19 mouse cellular contexts compared by ENCODE assay signal in the genomic region with DNA sequence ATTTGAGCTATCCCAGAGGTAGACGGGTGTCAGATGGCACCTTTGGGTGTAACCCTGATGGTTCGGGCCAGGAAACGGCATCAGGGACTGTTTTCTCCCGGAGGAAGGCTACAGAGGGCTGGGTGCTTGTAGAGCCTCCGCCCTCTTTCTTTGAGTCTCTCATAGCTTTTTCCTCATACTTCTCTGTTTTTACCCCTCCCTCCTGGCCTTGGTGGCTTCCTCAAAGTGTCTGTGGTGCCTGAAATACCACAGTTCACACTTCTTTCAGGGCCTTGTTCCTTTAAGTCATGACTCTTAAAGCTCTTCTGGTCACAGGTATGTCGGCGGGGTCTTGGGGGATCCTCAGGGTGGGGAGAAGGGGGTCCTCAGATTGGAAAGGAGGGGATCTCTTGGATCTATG. TPM values are rescaled to one million over a fixed set of nuclear protein-coding genes. Genes with fewer than 3 reads are reported as not detected.
A peak's percentile ranks its signal among the peaks of the same experiment; 100 is the strongest.
DNase-seq lines count a peak whose midpoint lies in the region; ATAC-seq and TF ChIP-seq lines count a peak whose summit lies in the region.
"Had no signal": no experiment of that assay in that cellular context is flagged by ENCODE, and none has a peak within 500 bp of the region (broad histone marks: within the 10 kb centered on the region; RNA-seq: fewer than 3 reads in every experiment).

Gene Itgam (plus strand): TSS at position 185 of the 400 bp plus-strand sequence.
Gene Gm49368 (plus strand): TSS at position 228 of the 400 bp plus-strand sequence.

- peak within 1 kb of the TSS; percentile 15; the same call in 1 of the 2 replicates for H3K27ac ChIP-seq in liver, embryonic 13.5 days
- H3K27ac ChIP-seq in bone marrow, adult 2 months (ENCODE audit: control insufficient read depth, insufficient read depth, low read depth, low read length, poor library complexity), result peak within 1 kb of the TSS; percentile 79
- H3K27ac ChIP-seq in midbrain, embryonic 16.5 days (ENCODE audit: low read length), result no peak within 1 kb of the TSS
- H3K27ac ChIP-seq: forebrain, embryonic 15.5 days; hindbrain, embryonic 15.5 days; left cerebral cortex, adult 2 months; liver, embryonic 14.5 days; midbrain, embryonic 13.5 days; stomach, embryonic 15.5 days had no signal

- 30% methylated on average over 7 of the region's 7 CpGs for WGBS in liver, embryonic 13.5 days (ENCODE audit: insufficient replicate concordance)
- WGBS in bone marrow, adult 2 months, result 9% methylated on average over 7 of the region's 7 CpGs
- WGBS in midbrain, embryonic 16.5 days, result 93% methylated on average over 7 of the region's 7 CpGs

- no peaks in the 10 kb centered on the region for H3K9me3 ChIP-seq in liver, embryonic 13.5 days (replicated peaks)
- no peaks in the 10 kb centered on the region for H3K9me3 ChIP-seq in midbrain, embryonic 16.5 days (replicated peaks; ENCODE audit: control insufficient read depth, low read length, poor library complexity, severe bottlenecking)
- H3K9me3 ChIP-seq: forebrain, embryonic 15.5 days; hindbrain, embryonic 15.5 days; midbrain, embryonic 13.5 days; stomach, embryonic 15.5 days had no signal

- H3K4me3 ChIP-seq in liver, embryonic 13.5 days (replicated peaks), result no peak within 1 kb of the TSS
- peak within 1 kb of the TSS; percentile 58 for H3K4me3 ChIP-seq in bone marrow, adult 2 months (replicated peaks; ENCODE audit: control insufficient read depth, low read depth, low read length)
- H3K4me3 ChIP-seq in midbrain, embryonic 16.5 days (ENCODE audit: low read depth, low read length), result no peak within 1 kb of the TSS
- H3K4me3 ChIP-seq: forebrain, embryonic 15.5 days; hindbrain, embryonic 15.5 days; left cerebral cortex, adult 2 months; midbrain, embryonic 13.5 days; stomach, embryonic 15.5 days had no signal

- 0 out of 2 replicates have a peak, but pooled peaks cover 6% of the 10 kb centered on the region for H3K4me1 ChIP-seq in liver, embryonic 13.5 days (replicated peaks)
- H3K4me1 ChIP-seq in bone marrow, adult 2 months (ENCODE audit: control insufficient read depth, insufficient read depth, low read length), result peaks cover 7% of the 10 kb centered on the region
- no peaks in the 10 kb centered on the region for H3K4me1 ChIP-seq in midbrain, embryonic 16.5 days (ENCODE audit: control insufficient read depth, insufficient read depth, low read length)
- H3K4me1 ChIP-seq: forebrain, embryonic 15.5 days; hindbrain, embryonic 15.5 days; midbrain, embryonic 13.5 days; stomach, embryonic 15.5 days had no signal

- no peak for DNase-seq in liver, embryonic 13.5 days
- DNase-seq in liver (no peak), 416B (ENCODE audit: low read depth) (peak; percentile 71)
- DNase-seq in cerebellum, adult 9-11 months, result no peak
- DNase-seq in cerebellum, adult 9-10 months, result no peak
- DNase-seq: gastrocnemius, postnatal 36 days; kidney, adult 8-10 months had no signal

- H3K36me3 ChIP-seq in liver, embryonic 13.5 days, result no peaks in the 10 kb centered on the region
- H3K36me3 ChIP-seq in midbrain, embryonic 16.5 days (ENCODE audit: control insufficient read depth, insufficient read depth, low read length), result no peaks in the 10 kb centered on the region
- H3K36me3 ChIP-seq: forebrain, embryonic 15.5 days; hindbrain, embryonic 15.5 days; midbrain, embryonic 13.5 days; stomach, embryonic 15.5 days had no signal

- TF ChIP-seq POLR2A in bone marrow, adult 2 months (IDR thresholded peaks at IDR 0.05; ENCODE audit: borderline replicate concordance, control insufficient read depth, low read depth, low read length), result no peak

- H3K4me2 ChIP-seq in liver, embryonic 13.5 days, result no peak within 1 kb of the TSS
- no peak within 1 kb of the TSS for H3K4me2 ChIP-seq in midbrain, embryonic 16.5 days (ENCODE audit: low read length)
- H3K4me2 ChIP-seq: forebrain, embryonic 15.5 days; hindbrain, embryonic 15.5 days; midbrain, embryonic 13.5 days; stomach, embryonic 15.5 days had no signal

- no peak for ATAC-seq in liver, embryonic 13.5 days (ENCODE audit: low read depth)
- peak; percentile 57 for ATAC-seq in megakaryocyte progenitor cell, adult 5-6 weeks (replicated peaks; ENCODE audit: poor library complexity)
- ATAC-seq in midbrain, embryonic 16.5 days, result no peak
- ATAC-seq: forebrain, embryonic 15.5 days; midbrain, embryonic 13.5 days had no signal

- TF ChIP-seq CTCF in bone marrow, adult 2 months (IDR thresholded peaks at IDR 0.05; ENCODE audit: control insufficient read depth, insufficient read depth, low read length), result no peak

- H3K9ac ChIP-seq in liver, embryonic 13.5 days, result no peak within 1 kb of the TSS
- H3K9ac ChIP-seq in midbrain, embryonic 16.5 days (ENCODE audit: low read depth, low read length), result no peak within 1 kb of the TSS
- H3K9ac ChIP-seq: forebrain, embryonic 15.5 days; hindbrain, embryonic 15.5 days; liver, embryonic 14.5 days; midbrain, embryonic 13.5 days; stomach, embryonic 15.5 days had no signal

- H3K27me3 ChIP-seq in liver, embryonic 13.5 days, result no peaks in the 10 kb centered on the region
- H3K27me3 ChIP-seq in midbrain, embryonic 16.5 days (ENCODE audit: control insufficient read depth, insufficient read depth, low read depth, low read length), result no peaks in the 10 kb centered on the region
- H3K27me3 ChIP-seq: forebrain, embryonic 15.5 days; hindbrain, embryonic 15.5 days; midbrain, embryonic 13.5 days; stomach, embryonic 15.5 days had no signal

RNA-seq across cellular contexts. Expression of gene Itgam, which starts in this region (rescaled TPM):
- 1.8 TPM in 2 replicates for polyA plus RNA-seq in liver, embryonic 13.5 days (2015; fragmentation: Nextera tagmentation; extraction: Ambion mirVana)
- polyA plus RNA-seq in bone marrow, adult 2 months (2011; ENCODE audit: insufficient read depth, insufficient read length, low replicate concordance, missing spikeins), result 15.4 and 60.8 TPM in 2 replicates
- total RNA-seq in megakaryocyte progenitor cell, adult 5-6 weeks (2015), result 23.6 and 24.3 TPM in 2 replicates
- total RNA-seq in megakaryocyte progenitor cell, adult 5-6 weeks (2017), result 28.0 and 34.9 TPM in 2 replicates
- 0.83 and 0.90 TPM in 2 replicates for polyA plus RNA-seq in midbrain, embryonic 16.5 days (2015; fragmentation: Nextera tagmentation; extraction: Ambion mirVana)
- polyA plus RNA-seq: C2C12 had no signal

RNA-seq across cellular contexts. Expression of gene Gm49368, which starts in this region (rescaled TPM):
- not detected in 2 replicates for polyA plus RNA-seq in liver, embryonic 13.5 days (2015; fragmentation: Nextera tagmentation; extraction: Ambion mirVana)
- 8.2 and 16.7 TPM in 2 replicates for polyA plus RNA-seq in bone marrow, adult 2 months (2011; ENCODE audit: insufficient read depth, insufficient read length, low replicate concordance, missing spikeins)
- 0.05 TPM in 1 of 2 replicates, not detected in the other for total RNA-seq in megakaryocyte progenitor cell, adult 5-6 weeks (2015)
- total RNA-seq in megakaryocyte progenitor cell, adult 5-6 weeks (2017), result not detected in 2 replicates
- polyA plus RNA-seq in midbrain, embryonic 16.5 days (2015; fragmentation: Nextera tagmentation; extraction: Ambion mirVana), result not detected in 2 replicates
- total RNA-seq: left cerebral cortex, adult 2 months had no signal
- polyA plus RNA-seq: C2C12; forebrain, embryonic 15.5 days; heart, embryonic 16.5 days; hindbrain, embryonic 15.5 days; midbrain, embryonic 13.5 days; neural tube, embryonic 14.5 days; stomach, embryonic 15.5 days had no signal
